Mouse (Mus musculus): ENCODE measurements around the gene Cmtm3.
A peak's percentile ranks its signal among the peaks of the same experiment; 100 is the strongest.

The Cmtm3 gene

DNA sequence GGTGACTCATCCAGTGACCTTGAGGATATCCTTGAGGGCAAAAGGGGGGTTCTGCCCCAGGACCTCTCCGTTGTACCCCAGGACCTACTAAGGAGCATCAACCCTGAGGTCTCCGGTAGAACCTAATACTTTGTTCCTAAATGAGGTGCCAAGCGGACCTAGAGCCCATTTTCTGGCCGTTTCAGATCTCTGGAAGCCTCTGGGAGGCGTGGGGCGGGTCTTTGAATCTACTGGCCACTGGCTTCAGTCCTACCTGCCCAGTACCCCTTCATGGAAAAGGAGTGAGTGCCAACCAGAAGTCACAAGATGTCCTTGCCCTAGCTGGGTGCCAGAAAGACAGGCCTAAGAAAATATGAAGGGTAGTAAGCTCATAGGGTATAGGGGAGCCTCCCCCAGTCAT is 2.5 kb downstream of the Cmtm3 start:
- DNase-seq (ENCODE audit: low read depth, low spot score): no peak

DNA sequence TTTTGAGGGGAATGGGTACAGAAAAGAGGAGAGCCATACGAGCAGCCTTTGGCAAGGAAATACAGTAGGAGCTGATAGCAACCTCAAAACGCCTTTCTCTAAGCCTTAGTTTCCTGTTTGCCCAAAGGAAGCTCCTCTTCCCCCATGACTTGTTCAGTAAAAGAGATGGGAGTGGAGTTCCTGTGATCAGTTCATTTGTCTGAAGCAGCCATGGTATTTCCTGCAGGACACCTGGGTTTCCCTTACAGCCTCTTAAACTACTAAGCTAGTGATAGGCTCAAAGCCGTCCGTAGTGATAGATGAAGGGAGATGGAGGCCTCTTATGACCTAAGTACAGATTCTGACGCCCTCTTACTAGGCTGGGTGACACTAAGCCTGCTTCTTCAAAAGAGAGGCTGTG is 3.2 kb downstream of the Cmtm3 start:
- no peak for DNase-seq (ENCODE audit: low read depth, low spot score)

DNA sequence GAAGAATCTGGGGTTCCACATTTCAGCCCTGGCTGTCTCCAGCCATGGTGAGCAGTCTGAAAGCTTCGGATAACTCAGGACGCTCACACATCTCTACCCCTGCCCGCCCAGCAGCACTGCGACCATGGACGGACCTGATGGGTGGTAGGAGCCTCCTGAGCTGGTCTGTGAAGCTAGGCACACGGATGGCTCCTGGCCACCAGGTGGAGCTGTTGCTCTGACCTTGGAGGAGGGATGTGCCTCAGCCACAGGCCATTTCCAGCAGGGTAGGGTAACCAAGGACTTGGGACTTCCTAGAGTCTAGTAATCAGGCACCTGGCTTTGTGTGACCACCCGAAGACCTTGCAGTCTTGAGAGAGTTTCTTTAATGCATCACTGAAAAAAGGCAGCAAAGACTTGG is 4.7 kb downstream of the Cmtm3 start:
- peak; percentile 89 for DNase-seq (ENCODE audit: low read depth, low spot score)

DNA sequence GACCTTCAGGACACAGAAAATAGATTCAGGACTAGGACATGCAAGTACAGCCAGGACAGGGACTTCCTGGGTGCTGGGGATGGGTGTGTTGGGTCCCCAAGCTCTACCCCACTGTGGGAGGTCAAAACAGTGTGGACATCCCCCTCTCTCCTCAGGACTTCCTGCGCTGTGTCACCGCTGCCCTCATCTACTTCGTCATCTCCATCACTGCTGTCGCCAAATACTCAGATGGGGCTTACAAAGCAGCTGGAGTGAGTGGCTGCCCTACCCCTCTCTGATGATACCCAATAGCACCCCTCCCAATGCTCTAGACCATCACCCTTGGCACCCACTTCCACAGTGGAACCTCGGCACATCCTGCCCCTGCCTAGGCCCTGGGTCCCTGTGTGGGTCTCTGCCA is 5.4 kb downstream of the Cmtm3 start:
- DNase-seq (ENCODE audit: low read depth, low spot score): no peak

DNA sequence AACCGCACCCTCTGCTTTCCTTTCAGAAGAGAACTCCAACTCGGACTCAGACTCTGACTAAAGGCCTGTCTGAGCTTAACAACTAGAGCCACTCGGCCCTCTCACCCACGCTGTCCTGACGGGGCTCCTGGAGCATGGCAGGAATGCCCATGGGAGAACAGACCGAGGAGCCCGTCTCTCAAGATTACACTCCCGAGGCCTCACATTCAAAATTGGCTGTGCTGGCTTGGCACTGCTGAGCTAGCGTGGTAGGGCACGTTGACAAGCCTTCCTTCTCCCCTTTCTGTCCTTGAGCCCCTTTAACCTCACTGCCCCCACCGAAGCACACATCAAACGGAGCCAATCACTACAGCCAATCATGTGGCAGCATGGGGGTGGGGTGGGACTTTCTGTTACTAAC is 7.5 kb downstream of the Cmtm3 start:
- no peak for DNase-seq (ENCODE audit: low read depth, low spot score)

DNA sequence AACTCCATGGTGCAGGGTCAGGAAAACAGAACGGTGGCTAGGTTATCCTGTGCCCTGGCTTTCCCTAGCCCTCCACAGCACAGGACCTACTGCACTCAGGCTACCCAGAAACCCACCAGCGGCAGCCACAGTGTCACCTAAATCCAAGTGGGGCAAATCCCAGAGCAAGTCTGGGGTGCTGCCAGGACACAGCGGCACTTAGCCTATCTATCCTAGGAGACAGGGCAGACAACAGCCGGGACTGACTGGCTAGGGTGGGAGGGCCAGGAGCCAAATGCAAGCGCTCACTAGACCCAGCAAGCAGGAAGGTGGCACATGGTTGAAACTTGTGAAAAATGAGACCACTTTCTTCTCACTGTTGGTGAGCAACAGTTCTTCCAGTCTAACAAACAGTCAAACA is 9.8 kb downstream of the Cmtm3 start:
- no peak for DNase-seq (ENCODE audit: low read depth, low spot score)

DNA sequence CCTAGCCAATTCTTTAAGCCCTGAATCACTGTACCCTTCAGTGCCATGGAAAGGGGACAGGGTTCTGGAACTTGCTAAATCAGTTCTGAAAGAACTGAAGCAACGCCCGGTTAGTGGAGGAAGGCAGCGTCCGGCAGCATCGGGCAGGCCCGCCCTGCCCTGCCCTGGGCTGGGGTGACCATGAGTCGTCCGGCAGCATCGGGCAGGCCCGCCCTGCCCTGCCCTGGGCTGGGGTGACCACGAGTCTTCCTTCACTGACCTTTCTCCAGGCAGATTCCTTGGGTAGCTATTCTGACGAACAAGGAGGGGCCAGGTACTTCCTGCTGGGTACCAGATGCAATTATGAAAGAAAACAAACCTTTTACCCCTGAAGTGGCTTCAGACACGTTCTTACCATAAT is 10.8 kb downstream of the Cmtm3 start:
- no peak for DNase-seq (ENCODE audit: low read depth, low spot score)

DNA sequence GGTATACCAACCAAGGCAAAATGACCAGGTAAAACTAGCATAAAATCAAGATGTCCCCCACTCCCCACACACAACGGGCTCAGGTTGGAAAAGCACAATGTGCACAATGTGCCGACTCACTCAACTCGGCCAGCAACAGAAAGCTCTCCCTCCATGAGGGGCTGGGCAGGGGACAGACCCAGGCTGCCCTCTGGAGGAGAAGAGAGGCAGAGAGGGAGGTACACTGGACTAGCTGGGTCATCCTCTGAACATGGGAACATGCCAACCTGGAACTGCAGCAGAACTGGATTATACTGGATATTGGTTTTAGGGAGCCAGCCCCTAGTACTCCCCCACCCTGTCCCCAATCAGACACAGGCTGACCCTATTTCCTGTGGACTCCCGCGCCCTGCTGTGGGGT is 14.0 kb downstream of the Cmtm3 start:
- no peak for DNase-seq (ENCODE audit: low read depth, low spot score)

DNA sequence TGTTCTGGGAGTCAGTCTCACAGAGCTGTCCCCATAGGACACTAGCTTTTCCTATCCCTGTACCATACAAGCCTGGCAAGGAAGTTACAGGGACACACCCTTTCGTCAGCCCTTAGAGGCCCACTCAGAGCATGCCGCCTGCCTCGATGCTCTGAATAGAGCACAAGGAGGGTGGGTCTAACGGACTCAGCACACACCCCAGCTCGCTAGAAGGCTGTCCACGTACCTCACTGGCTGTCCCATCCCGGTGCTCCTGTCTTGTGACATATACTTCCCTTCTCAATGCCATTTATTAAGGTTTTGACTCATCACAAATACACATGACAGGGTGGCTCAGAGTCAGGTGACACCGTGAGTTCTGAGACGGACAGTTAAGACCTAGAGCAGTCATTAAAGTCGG is 15.3 kb downstream of the Cmtm3 start:
- DNase-seq (ENCODE audit: low read depth, low spot score): no peak

DNA sequence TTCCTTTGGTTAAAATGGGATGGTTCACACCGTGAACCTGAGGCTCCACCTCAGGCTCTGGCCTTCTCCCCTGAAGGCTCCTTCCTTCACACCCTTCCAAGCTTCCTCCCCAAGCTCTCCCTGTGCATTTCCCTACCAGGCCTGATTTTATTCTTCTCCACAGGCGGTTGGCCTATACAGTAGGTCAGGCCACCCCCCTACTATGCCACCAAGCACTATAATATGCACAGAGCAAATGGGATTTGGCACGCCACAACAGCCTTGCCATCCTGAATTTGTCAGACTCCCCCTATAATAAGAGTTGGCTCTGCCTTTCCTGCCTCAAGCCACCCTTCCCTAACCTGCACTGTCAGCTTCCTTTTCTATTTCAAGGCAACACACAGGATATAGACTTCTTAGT is 19.4 kb downstream of the Cmtm3 start:
- DNase-seq (ENCODE audit: low read depth, low spot score): no peak

DNA sequence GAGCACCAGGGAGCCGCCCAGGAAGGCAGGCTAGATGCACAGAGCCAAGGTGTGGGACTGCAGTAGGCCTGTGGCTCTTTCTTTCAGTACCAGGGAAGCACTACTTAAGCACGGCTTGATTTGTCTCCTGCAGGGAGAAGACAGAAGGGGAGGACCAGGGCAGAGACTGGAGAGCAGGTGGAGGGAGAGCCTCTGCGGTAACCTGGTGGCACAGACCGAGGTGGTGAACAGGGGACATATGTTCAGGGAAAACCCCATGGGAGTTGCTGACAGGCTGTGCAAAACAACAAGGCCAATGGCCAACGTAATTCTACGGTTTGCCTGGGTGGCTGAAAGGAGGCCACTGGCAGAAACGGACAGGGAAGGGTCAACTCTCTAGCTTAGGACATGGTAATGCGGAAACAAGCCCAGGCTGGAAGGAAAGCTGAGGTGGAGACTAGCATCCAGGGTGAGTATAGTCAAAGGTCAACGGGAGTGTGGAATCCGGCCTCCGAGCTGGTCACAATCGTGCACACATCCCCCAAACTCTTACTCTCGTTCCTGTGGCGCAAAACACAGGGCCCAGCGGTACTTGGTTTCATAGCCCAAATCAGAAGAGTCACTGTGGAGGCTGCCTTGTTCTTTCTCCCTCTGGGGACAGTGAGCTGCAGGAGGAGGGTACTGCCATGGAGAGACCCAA is 20.7 kb downstream of the Cmtm3 start:
- DNase-seq (ENCODE audit: low read depth, low spot score): no peak

DNA sequence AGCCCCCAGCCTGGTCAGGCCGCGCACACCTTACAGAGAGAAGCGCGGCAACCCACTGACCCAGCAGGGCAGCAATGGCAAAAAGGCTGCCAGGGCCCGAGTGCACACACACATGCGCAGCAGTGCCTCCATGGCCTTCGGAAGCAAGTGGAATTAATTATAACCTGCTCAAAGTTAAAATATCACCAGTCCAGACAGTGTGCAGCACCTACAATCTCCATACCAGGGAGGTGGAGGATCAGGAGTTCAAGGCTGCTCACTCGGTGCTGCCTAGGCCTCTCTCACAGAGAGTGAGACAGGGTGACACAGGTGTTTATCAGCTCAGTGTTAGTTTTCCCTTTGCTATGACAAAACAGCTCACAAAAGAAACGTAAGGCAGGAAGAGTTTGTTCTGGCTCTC is 26.5 kb downstream of the Cmtm3 start:
- DNase-seq (ENCODE audit: low read depth, low spot score): no peak

DNA sequence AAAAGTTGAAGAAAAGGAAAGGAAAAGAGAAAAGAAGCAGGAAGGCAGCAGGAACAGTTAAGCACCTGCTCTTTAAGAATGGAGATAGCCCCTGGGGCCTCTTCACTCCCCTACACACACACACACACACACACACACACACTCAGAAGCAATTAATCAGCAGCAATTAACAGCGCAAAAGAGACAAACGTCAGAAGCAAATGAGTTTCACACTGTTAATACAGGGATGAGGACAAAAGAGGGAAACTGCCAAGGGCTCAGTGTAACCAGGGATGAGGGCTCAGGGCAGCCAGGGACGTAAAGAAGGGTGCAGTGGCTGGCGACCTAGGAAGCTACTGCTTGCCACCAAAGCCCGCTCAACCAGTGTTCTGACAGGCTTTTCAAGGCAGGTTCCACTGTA is 28.2 kb downstream of the Cmtm3 start:
- DNase-seq (ENCODE audit: low read depth, low spot score): no peak

DNA sequence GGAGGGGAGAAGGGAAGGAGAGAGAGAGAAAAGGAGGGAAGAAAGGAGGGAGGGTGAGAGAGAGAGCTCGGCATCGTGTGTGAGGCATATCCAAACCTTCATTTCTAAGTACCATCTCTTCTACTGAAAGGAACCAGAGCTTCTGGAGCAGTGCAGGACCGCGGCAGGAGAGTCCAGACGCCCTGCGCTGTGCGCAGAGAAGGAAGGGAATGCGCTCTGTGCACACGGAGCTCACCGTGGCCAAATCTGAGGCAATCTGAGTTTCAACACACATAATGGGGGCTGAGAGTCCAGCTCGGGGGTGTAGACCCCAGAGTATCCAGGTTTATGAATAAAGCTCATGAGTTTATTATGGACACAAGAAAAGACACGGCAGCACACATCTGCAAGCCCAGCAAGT is 30.4 kb downstream of the Cmtm3 start:
- no peak for DNase-seq (ENCODE audit: low read depth, low spot score)

DNA sequence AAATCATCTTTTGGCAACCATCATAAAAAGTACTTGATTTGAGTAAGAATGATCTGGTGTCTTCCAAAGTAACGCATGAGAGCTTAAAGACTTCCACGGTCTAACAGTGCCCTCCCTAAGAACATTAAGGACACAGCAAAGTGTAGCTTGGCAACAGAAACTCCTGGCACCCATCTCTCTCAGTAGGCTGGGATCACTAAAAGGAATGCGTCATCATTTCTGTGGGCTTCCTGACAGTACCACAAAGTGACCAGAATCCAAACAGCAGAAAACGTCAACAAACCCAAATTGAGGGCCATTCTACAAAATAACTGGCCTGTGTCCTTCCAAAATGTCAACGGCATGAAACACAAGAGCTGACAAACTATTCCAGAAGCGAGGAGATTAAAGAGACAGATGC is 30.9 kb downstream of the Cmtm3 start:
- DNase-seq (ENCODE audit: low read depth, low spot score): no peak

DNA sequence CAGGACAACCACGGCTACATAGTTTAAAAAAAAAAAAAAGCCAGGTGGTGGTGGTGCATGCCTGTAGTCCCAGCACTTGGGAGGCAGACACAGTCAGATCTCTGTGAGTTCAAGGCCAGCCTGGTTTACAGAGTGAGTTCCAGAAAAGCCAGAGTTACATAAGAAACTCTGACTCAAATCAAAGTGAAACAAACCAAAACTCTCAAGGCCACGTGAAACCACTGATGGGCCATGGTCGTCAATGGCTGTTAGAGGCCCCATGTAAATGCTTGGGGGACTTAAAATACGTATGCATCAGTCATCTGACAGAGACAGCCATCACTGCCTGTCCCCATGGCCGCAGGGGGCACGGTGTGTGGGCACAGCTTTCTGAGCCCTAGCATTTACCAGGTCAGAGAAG is 31.9 kb downstream of the Cmtm3 start:
- no peak for DNase-seq (ENCODE audit: low read depth, low spot score)

DNA sequence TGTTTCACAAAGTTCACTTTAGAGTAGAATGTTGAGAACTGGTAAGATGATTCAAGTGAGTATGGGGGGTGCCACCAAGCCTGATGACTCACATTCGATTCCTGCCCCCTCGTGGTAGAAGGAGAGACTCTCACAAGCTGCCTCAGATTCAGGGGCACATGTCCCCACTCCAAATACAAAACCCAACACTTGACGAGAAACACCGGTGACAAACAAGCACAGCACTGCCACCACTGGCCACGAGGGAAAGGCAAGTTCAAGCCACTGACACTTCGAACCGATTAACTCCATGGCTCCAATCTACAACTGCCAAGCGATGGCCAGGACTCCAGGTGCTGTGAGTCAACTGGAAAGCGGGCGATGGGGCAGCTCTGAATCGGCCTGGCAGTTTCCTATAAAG is 34.6 kb downstream of the Cmtm3 start:
- DNase-seq (ENCODE audit: low read depth, low spot score): no peak

DNA sequence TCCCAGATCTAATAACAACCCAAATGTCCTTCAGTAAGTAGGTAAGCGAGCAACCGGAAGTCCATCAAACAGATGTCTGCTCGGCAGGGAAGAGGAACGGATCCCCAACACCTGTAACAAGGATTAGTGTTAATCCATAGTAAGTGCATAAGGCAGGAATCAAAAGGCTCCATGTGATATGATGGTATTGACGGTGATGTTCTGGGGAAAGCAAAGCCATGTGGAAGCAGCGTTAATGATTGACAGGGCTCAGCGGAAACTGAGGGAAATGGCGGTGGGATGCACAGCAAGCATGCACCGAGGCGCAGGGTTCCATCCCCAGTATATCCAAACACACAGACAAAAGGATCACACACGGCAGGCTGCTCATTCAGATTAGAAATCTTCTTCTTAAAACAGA is 35.1 kb downstream of the Cmtm3 start:
- DNase-seq (ENCODE audit: low read depth, low spot score): no peak

DNA sequence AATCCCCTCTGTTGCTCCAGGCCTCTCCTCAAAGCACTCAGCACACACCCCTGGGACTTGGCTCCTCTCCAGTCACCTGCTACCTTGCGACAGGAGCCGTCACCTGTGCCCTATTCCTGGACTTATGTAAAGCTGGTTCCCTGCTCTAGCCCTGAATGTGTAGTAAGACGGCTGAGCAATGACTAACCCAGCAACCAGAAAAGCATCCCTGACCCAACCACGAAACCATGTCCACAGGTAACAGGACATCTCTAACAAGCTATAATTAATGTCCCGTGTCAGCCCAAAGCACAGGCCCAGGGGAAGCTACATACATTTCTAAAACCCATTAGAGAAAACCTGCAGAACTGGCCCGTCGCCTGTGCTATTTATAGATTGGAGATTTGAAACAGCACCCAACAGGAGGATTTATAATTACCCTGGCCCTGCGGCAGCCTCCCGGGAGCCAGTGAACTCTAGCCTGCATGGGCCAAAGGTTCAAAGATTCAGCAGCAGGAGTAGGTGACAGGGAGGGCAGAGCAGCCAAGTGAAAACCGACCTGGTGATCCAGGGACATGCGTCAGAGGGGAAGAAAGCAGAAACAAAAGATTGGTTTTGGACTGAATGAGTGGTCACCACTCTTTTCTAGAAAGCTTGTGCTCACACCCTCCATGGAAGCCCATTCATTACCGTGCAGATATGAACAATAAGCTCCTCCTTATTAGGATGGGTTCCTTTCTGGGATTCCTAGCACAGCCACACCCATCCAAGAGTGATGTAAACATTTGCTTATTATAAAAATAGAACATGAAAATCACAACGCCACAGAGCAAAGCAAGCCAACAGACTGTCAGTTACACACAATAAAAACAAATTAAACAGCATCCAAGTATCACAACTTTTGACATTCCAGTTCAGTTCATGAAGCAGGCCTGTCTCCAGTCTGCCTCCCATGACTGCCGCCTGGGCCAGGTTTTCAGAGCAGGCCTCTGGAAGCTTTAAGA is 35.9 kb downstream of the Cmtm3 start:
- no peak for DNase-seq (ENCODE audit: low read depth, low spot score)

DNA sequence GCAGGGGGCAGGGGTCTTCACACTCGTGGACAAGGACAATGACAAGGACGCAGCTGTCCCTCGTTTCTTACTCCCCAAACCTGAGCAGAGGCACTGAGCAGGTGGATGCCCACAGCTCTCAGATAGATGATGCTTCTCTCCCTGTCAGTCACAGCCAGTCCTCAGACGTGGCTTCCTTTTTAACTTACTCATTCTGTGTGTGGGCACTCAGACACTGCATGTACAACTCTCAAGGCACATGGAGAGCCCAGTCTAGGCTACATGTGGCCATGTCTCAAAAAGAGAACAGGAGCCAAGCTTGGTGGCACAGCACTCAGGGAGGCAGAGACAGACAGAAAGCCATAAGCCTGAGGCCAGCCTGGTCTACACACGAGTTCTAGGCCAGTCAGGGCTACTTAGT is 36.7 kb downstream of the Cmtm3 start:
- no peak for DNase-seq (ENCODE audit: low read depth, low spot score)

DNA sequence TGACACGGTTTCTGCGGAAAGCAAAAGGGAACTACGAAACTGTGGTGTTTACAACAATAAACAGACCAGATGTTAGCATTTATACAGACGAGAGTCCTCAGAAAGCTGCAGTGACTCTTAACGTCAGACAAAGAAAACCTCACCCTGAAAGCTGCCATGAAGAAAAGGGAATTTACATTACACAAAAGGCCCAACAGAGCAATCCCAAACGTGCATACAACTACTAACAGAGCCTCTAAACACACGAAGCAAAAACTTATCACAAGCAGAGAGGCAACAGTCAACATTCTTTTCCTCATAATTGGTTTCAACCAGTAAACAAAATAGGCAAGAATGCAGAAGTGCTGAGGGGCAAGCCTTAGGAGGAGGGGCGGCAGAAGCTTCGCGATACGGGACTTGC is 37.5 kb downstream of the Cmtm3 start:
- no peak for DNase-seq (ENCODE audit: low read depth, low spot score)

DNA sequence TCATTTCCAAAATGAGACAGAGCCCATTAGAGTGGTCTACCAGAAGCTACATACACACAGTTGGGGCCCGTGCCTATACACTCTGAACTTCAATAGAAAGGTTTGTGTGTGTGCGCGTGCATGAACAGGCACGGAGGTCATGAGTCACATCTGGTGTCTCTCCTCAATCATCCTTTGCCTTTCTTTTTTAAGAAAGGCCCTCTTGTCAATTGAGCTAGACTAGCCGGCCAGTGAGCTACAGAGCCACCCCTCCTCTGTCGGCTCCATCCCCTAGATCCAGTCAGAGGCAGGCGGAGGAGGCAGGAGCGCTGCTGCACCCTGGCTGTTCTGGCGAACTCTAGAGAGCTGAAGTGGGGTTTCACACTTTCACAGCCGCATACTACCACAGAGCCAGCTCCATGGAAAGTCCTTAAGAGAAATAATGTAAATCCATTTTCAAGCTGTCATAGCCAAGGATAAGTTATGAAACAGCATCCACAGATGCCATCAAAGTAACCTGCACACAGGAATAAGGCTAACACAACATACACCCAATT is 40.2 kb downstream of the Cmtm3 start:
- DNase-seq (ENCODE audit: low read depth, low spot score): no peak

DNA sequence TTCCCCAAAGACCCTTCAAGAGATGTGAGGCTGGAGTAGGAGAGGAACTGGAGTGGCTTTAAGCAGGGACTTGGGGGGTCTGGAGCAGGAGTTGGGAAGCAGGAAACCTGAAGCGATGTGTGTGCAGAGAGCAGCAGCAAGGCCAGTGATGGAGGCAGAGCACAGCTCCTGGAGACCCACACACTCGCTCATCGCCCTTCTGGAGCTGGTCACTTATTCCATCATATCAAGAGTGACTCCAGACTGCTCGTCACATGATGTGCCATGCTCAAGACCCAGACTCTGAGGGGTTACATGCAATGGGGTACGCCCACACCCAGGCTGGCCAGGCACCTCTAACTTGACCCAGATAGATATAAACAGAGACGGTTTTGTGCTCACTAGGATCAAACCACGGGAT is 41.1 kb downstream of the Cmtm3 start:
- DNase-seq (ENCODE audit: low read depth, low spot score): no peak
